Comparison of ENCODE assay signal across 9 mouse cellular contexts in genomic region chr2:18026116-18026947, GRCm38 (mm10). TPM values are rescaled to one million over a fixed set of nuclear protein-coding genes. Genes with fewer than 3 reads are reported as not detected.
DNase-seq lines count a peak whose midpoint lies in the region; ATAC-seq lines count a peak whose summit lies in the region.
"Had no signal": no experiment of that assay in that cellular context is flagged by ENCODE, and none has a peak within 500 bp of the region (broad histone marks: within the 10 kb centered on the region; RNA-seq: fewer than 3 reads in every experiment).

No protein-coding gene starts in this region.

- peak overlapping the region; percentile 49 for H3K9ac ChIP-seq in hindbrain, embryonic 16.5 days (ENCODE audit: low read depth, low read length)
- peak overlapping the region; percentile 67 for H3K9ac ChIP-seq in liver, embryonic 13.5 days

- H3K27me3 ChIP-seq in hindbrain, embryonic 16.5 days (replicated peaks; ENCODE audit: control insufficient read depth, insufficient read depth, low read length) = no peaks in the 10 kb centered on the region
- H3K27me3 ChIP-seq in liver, embryonic 13.5 days = peaks cover 67% of the 10 kb centered on the region

- peak; percentile 21; the same call in 1 of the 2 replicates for ATAC-seq in hindbrain, embryonic 16.5 days
- ATAC-seq in liver, embryonic 13.5 days (ENCODE audit: low read depth) = peak; percentile 27; the same call in 1 of the 2 replicates

- H3K27ac ChIP-seq in hindbrain, embryonic 16.5 days (ENCODE audit: low read depth, low read length) = peak overlapping the region; percentile 23; the same call in 1 of the 2 replicates
- no peak overlapping the region for H3K27ac ChIP-seq in liver, embryonic 13.5 days

- WGBS in hindbrain, embryonic 16.5 days = under 1% methylated on average over 44 of the region's 44 CpGs
- under 1% methylated on average over 44 of the region's 44 CpGs for WGBS in liver, embryonic 13.5 days (ENCODE audit: insufficient replicate concordance)

- peak overlapping the region; percentile 68 for H3K4me3 ChIP-seq in hindbrain, embryonic 16.5 days (ENCODE audit: low read length)
- peak overlapping the region; percentile 66 for H3K4me3 ChIP-seq in liver, embryonic 13.5 days (replicated peaks)

- no peaks in the 10 kb centered on the region for H3K9me3 ChIP-seq in hindbrain, embryonic 16.5 days (ENCODE audit: control insufficient read depth, low read length)
- no peaks in the 10 kb centered on the region for H3K9me3 ChIP-seq in liver, embryonic 13.5 days (replicated peaks)

- no peaks in the 10 kb centered on the region for H3K36me3 ChIP-seq in hindbrain, embryonic 16.5 days (ENCODE audit: control insufficient read depth, insufficient read depth, low read length)
- no peaks in the 10 kb centered on the region for H3K36me3 ChIP-seq in liver, embryonic 13.5 days

- peaks cover 11% of the 10 kb centered on the region for H3K4me1 ChIP-seq in hindbrain, embryonic 16.5 days (ENCODE audit: control insufficient read depth, insufficient read depth, low read depth, low read length)
- peaks cover 41% of the 10 kb centered on the region for H3K4me1 ChIP-seq in liver, embryonic 13.5 days (replicated peaks)

- DNase-seq in frontal cortex, postnatal 10 days (ENCODE audit: low spot score in 2 of 2) = peak; percentile 41 to 44
- no peak for DNase-seq in frontal cortex, postnatal 25 days (ENCODE audit: low spot score in 2 of 2)
- peak; percentile 62 for DNase-seq in cerebellum, adult 9-11 months
- peak; percentile 71 for DNase-seq in gastrocnemius, postnatal 10 days
- no peak for DNase-seq in liver, embryonic 13.5 days
- DNase-seq in natural killer cell, adult 2 months (ENCODE audit: low spot score in 2 of 2) = peak; percentile 33 to 37
- DNase-seq in thymus, postnatal 0 days (ENCODE audit: low spot score) = peak; percentile 22

- peak overlapping the region; percentile 80 for H3K4me2 ChIP-seq in hindbrain, embryonic 16.5 days (ENCODE audit: low read length)
- peak overlapping the region; percentile 87 for H3K4me2 ChIP-seq in liver, embryonic 13.5 days

RNA-seq across cellular contexts. Expression of gene A930004D18Rik, which starts 11.2 kb away (rescaled TPM):
- total RNA-seq in gastrocnemius, postnatal 10 days (2021) = 1 to 10 TPM; 2.2 to 2.7 TPM
- polyA plus RNA-seq in hindbrain, embryonic 16.5 days (2015; fragmentation: Nextera tagmentation; extraction: Ambion mirVana) = 6.1 and 8.2 TPM in 2 replicates
- 1.2 and 1.6 TPM in 2 replicates for polyA plus RNA-seq in liver, embryonic 13.5 days (2015; fragmentation: Nextera tagmentation; extraction: Ambion mirVana)
- polyA plus RNA-seq in thymus, postnatal 0 days (2015; fragmentation: Nextera tagmentation; extraction: Ambion mirVana) = 2.6 and 3.3 TPM in 2 replicates

RNA-seq across cellular contexts. Expression of gene Skida1, which starts 22.5 kb away (rescaled TPM):
- 1 to 10 TPM; 2.0 to 2.1 TPM for total RNA-seq in gastrocnemius, postnatal 10 days (2021)
- 4.4 and 5.8 TPM in 2 replicates for polyA plus RNA-seq in hindbrain, embryonic 16.5 days (2015; fragmentation: Nextera tagmentation; extraction: Ambion mirVana)
- polyA plus RNA-seq in liver, embryonic 13.5 days (2015; fragmentation: Nextera tagmentation; extraction: Ambion mirVana) = 0.47 and 0.95 TPM in 2 replicates
- 0.65 and 0.77 TPM in 2 replicates for polyA plus RNA-seq in thymus, postnatal 0 days (2015; fragmentation: Nextera tagmentation; extraction: Ambion mirVana)

RNA-seq across cellular contexts. Expression of gene Mllt10, which starts 28.7 kb away (rescaled TPM):
- total RNA-seq in gastrocnemius, postnatal 10 days (2021) = 10 to 100 TPM; 21.7 to 33.1 TPM
- 37.5 and 42.9 TPM in 2 replicates for polyA plus RNA-seq in hindbrain, embryonic 16.5 days (2015; fragmentation: Nextera tagmentation; extraction: Ambion mirVana)
- 29.1 and 34.3 TPM in 2 replicates for polyA plus RNA-seq in liver, embryonic 13.5 days (2015; fragmentation: Nextera tagmentation; extraction: Ambion mirVana)
- 53.2 and 70.2 TPM in 2 replicates for polyA plus RNA-seq in thymus, postnatal 0 days (2015; fragmentation: Nextera tagmentation; extraction: Ambion mirVana)

RNA-seq across cellular contexts. Expression of gene H2al2a, which starts 29.6 kb away (rescaled TPM):
- not detected for total RNA-seq in gastrocnemius, postnatal 10 days (2021)
- polyA plus RNA-seq in hindbrain, embryonic 16.5 days (2015; fragmentation: Nextera tagmentation; extraction: Ambion mirVana) = not detected in 2 replicates
- not detected in 2 replicates for polyA plus RNA-seq in liver, embryonic 13.5 days (2015; fragmentation: Nextera tagmentation; extraction: Ambion mirVana)
- not detected in 2 replicates for polyA plus RNA-seq in thymus, postnatal 0 days (2015; fragmentation: Nextera tagmentation; extraction: Ambion mirVana)
- total RNA-seq: MEL had no signal

Comparison
In these comparisons a context has a peak if more than half of its experiments do, and no peak if none do; other contexts are left out.
1. DNase-seq: peak in frontal cortex, postnatal 10 days (2 of 2), cerebellum, adult 9-11 months (single experiment), gastrocnemius, postnatal 10 days (single experiment), natural killer cell, adult 2 months (2 of 2) and thymus, postnatal 0 days (single experiment); none in frontal cortex, postnatal 25 days (0 of 2) and liver, embryonic 13.5 days (single experiment).